Mouse (Mus musculus): ENCODE measurements around the gene Srarp. TPM values are rescaled to one million over a fixed set of nuclear protein-coding genes. Genes with fewer than 3 reads are reported as not detected.
A peak's percentile ranks its signal among the peaks of the same experiment; 100 is the strongest.

The Srarp gene
- polyA plus RNA-seq, 1 experiment from 2014 or later: not detected

GRCm38 (mm10) chr4:141456193-141456938, 20.5 kb upstream of the Srarp start:
- Histone ChIP-seq H3K27me3 (no peaks in the 10 kb centered on the region), H3K9ac (no peak overlapping the region), H3K36me3 (0 out of 2 replicates have a peak, but pooled peaks cover 5% of the 10 kb centered on the region), H3K4me2 (no peak overlapping the region), H3K4me1 (replicated peaks) (peaks cover 22% of the 10 kb centered on the region), H3K9me3 (replicated peaks) (no peaks in the 10 kb centered on the region), H3K4me3 (no peak overlapping the region), H3K27ac (no peak overlapping the region)
- WGBS: 92% methylated on average over 14 of the region's 14 CpGs
- no peak for ATAC-seq (replicated peaks; ENCODE audit: insufficient number of reproducible peaks, insufficient read depth, low FRiP score, low read depth)

GRCm38 (mm10) chr4:141455526-141455925, 19.6 kb upstream of the Srarp start:
- no peaks in the 10 kb centered on the region for H3K27me3 ChIP-seq
- ATAC-seq (replicated peaks; ENCODE audit: insufficient number of reproducible peaks, insufficient read depth, low FRiP score, low read depth): no peak
- H3K9ac ChIP-seq: no peak overlapping the region
- H3K4me3 ChIP-seq: no peak overlapping the region
- 0 out of 2 replicates have a peak, but pooled peaks cover 5% of the 10 kb centered on the region for H3K36me3 ChIP-seq
- no peak overlapping the region for H3K4me2 ChIP-seq
- H3K4me1 ChIP-seq (replicated peaks): peaks cover 19% of the 10 kb centered on the region
- H3K27ac ChIP-seq: no peak overlapping the region
- no peaks in the 10 kb centered on the region for H3K9me3 ChIP-seq (replicated peaks)
- WGBS: 79% methylated on average over 4 of the region's 4 CpGs

- no peaks in the 10 kb centered on the region for H3K9me3 ChIP-seq (replicated peaks)
- no peaks in the 10 kb centered on the region for H3K27me3 ChIP-seq
- ATAC-seq (replicated peaks; ENCODE audit: insufficient number of reproducible peaks, insufficient read depth, low FRiP score, low read depth): no peak
- peak overlapping the region; percentile 5; the same call in 1 of the 2 replicates for H3K27ac ChIP-seq
- no peak overlapping the region for H3K4me3 ChIP-seq
- H3K36me3 ChIP-seq: 0 out of 2 replicates have a peak, but pooled peaks cover 5% of the 10 kb centered on the region
- no peak overlapping the region for H3K4me2 ChIP-seq
- peaks cover 19% of the 10 kb centered on the region for H3K4me1 ChIP-seq (replicated peaks)
- no peak overlapping the region for H3K9ac ChIP-seq
- 63% methylated on average over 14 of the region's 14 CpGs for WGBS
Observed at GRCm38 (mm10) chr4:141454581-141455350, 18.9 kb upstream of the Srarp start.

- H3K36me3 ChIP-seq: peaks cover 14% of the 10 kb centered on the region; the same call in 1 of the 2 replicates
- H3K27me3 ChIP-seq: no peaks in the 10 kb centered on the region
- ATAC-seq (replicated peaks; ENCODE audit: insufficient number of reproducible peaks, insufficient read depth, low FRiP score, low read depth): no peak
- no peaks in the 10 kb centered on the region for H3K9me3 ChIP-seq (replicated peaks)
- H3K4me1 ChIP-seq (replicated peaks): 0 out of 2 replicates have a peak, but pooled peaks cover 4% of the 10 kb centered on the region
- no peak overlapping the region for H3K9ac ChIP-seq
- no peak overlapping the region for H3K4me2 ChIP-seq
- no peak overlapping the region for H3K27ac ChIP-seq
- H3K4me3 ChIP-seq: no peak overlapping the region
- 86% methylated on average over 9 of the region's 9 CpGs for WGBS
Observed at GRCm38 (mm10) chr4:141451916-141452450, 16.1 kb upstream of the Srarp start.

- H3K4me1 ChIP-seq (replicated peaks): peaks cover 5% of the 10 kb centered on the region
- H3K27ac ChIP-seq: no peak overlapping the region
- H3K4me2 ChIP-seq: no peak overlapping the region
- H3K36me3 ChIP-seq: peaks cover 14% of the 10 kb centered on the region; the same call in 1 of the 2 replicates
- H3K4me3 ChIP-seq: no peak overlapping the region
- no peak overlapping the region for H3K9ac ChIP-seq
- ATAC-seq (replicated peaks; ENCODE audit: insufficient number of reproducible peaks, insufficient read depth, low FRiP score, low read depth): no peak
- WGBS: 85% methylated on average over 2 of the region's 2 CpGs
- H3K9me3 ChIP-seq (replicated peaks): no peaks in the 10 kb centered on the region
- no peaks in the 10 kb centered on the region for H3K27me3 ChIP-seq
Observed at GRCm38 (mm10) chr4:141451251-141451650, 15.3 kb upstream of the Srarp start.

- Histone ChIP-seq H3K27ac (no peak overlapping the region), H3K4me1 (replicated peaks) (peaks cover 21% of the 10 kb centered on the region), H3K4me2 (0 out of 2 replicates have a peak overlapping the region, but pooled peaks have one; percentile 88), H3K4me3 (no peak overlapping the region), H3K9me3 (replicated peaks) (no peaks in the 10 kb centered on the region), H3K9ac (no peak overlapping the region), H3K27me3 (no peaks in the 10 kb centered on the region), H3K36me3 (peaks cover 9% of the 10 kb centered on the region; the same call in 1 of the 2 replicates)
- WGBS: 64% methylated on average over 7 of the region's 7 CpGs
- no peak for ATAC-seq (replicated peaks; ENCODE audit: insufficient number of reproducible peaks, insufficient read depth, low FRiP score, low read depth)
Observed at GRCm38 (mm10) chr4:141446211-141446610, 10.3 kb upstream of the Srarp start.

GRCm38 (mm10) chr4:141445328-141445720, 9.4 kb upstream of the Srarp start:
- peaks cover 9% of the 10 kb centered on the region; the same call in 1 of the 2 replicates for H3K36me3 ChIP-seq
- no peak for ATAC-seq (replicated peaks; ENCODE audit: insufficient number of reproducible peaks, insufficient read depth, low FRiP score, low read depth)
- H3K4me3 ChIP-seq: peak overlapping the region; percentile 90
- H3K9ac ChIP-seq: peak overlapping the region; percentile 92
- H3K9me3 ChIP-seq (replicated peaks): no peaks in the 10 kb centered on the region
- 0 out of 2 replicates have a peak overlapping the region, but pooled peaks have one; percentile 76 for H3K27ac ChIP-seq
- no peaks in the 10 kb centered on the region for H3K27me3 ChIP-seq
- H3K4me1 ChIP-seq (replicated peaks): peaks cover 21% of the 10 kb centered on the region
- WGBS: 12% methylated on average over 14 of the region's 14 CpGs
- peak overlapping the region; percentile 88 for H3K4me2 ChIP-seq

GRCm38 (mm10) chr4:141444451-141445327, 8.8 kb upstream of the Srarp start, which contains the start of gene Zbtb17:
Zbtb17 (plus strand) TSS chr4:141444654.
- H3K27me3 ChIP-seq: no peaks in the 10 kb centered on the region
- H3K9ac ChIP-seq: peak within 1 kb of the TSS; percentile 92
- H3K27ac ChIP-seq: peak within 1 kb of the TSS; percentile 76
- H3K4me1 ChIP-seq (replicated peaks): peaks cover 21% of the 10 kb centered on the region
- H3K4me3 ChIP-seq: peak within 1 kb of the TSS; percentile 90
- H3K9me3 ChIP-seq (replicated peaks): no peaks in the 10 kb centered on the region
- peak within 1 kb of the TSS; percentile 88 for H3K4me2 ChIP-seq
- H3K36me3 ChIP-seq: peaks cover 9% of the 10 kb centered on the region; the same call in 1 of the 2 replicates
- peak; percentile 86 for ATAC-seq (replicated peaks; ENCODE audit: insufficient number of reproducible peaks, insufficient read depth, low FRiP score, low read depth)
- WGBS: under 1% methylated on average over 87 of the region's 102 CpGs

GRCm38 (mm10) chr4:141443641-141444429, 7.9 kb upstream of the Srarp start:
- Histone ChIP-seq H3K9me3 (replicated peaks) (no peaks in the 10 kb centered on the region), H3K4me1 (replicated peaks) (peaks cover 21% of the 10 kb centered on the region), H3K36me3 (peaks cover 9% of the 10 kb centered on the region; the same call in 1 of the 2 replicates), H3K27ac (0 out of 2 replicates have a peak overlapping the region, but pooled peaks have one; percentile 19), H3K4me2 (peak overlapping the region; percentile 70), H3K4me3 (peak overlapping the region; percentile 90), H3K27me3 (no peaks in the 10 kb centered on the region), H3K9ac (peak overlapping the region; percentile 92)
- ATAC-seq (replicated peaks; ENCODE audit: insufficient number of reproducible peaks, insufficient read depth, low FRiP score, low read depth): no peak
- 44% methylated on average over 11 of the region's 11 CpGs for WGBS

- H3K4me3 ChIP-seq: no peak overlapping the region
- no peak overlapping the region for H3K9ac ChIP-seq
- H3K27ac ChIP-seq: no peak overlapping the region
- no peaks in the 10 kb centered on the region for H3K9me3 ChIP-seq (replicated peaks)
- ATAC-seq (replicated peaks; ENCODE audit: insufficient number of reproducible peaks, insufficient read depth, low FRiP score, low read depth): no peak
- H3K4me1 ChIP-seq (replicated peaks): peaks cover 16% of the 10 kb centered on the region
- no peak overlapping the region for H3K4me2 ChIP-seq
- no peaks in the 10 kb centered on the region for H3K36me3 ChIP-seq
- H3K27me3 ChIP-seq: no peaks in the 10 kb centered on the region
Observed at GRCm38 (mm10) chr4:141440877-141441276, 5.0 kb upstream of the Srarp start.

Data from heart, embryonic 15.5 days (tissue).